Mouse (Mus musculus) liver, embryonic 18 days (tissue): Measurements from ENCODE around the gene Rfx2. TPM values are rescaled to one million over a fixed set of nuclear protein-coding genes. Genes with fewer than 3 reads are reported as not detected.

Experiments used
- polyA plus RNA-seq: library from polyadenylated mRNA; depleted of rRNA; stranded (reverse); fragments of >200 nt; gene quantifications from 2 replicates; pipeline ENCODE4 v1.2.3, GENCODE M21; 2012; rRNA removed

The Rfx2 gene
- polyA plus RNA-seq: 4.3 and 5.1 TPM in 2 replicates

DNA sequence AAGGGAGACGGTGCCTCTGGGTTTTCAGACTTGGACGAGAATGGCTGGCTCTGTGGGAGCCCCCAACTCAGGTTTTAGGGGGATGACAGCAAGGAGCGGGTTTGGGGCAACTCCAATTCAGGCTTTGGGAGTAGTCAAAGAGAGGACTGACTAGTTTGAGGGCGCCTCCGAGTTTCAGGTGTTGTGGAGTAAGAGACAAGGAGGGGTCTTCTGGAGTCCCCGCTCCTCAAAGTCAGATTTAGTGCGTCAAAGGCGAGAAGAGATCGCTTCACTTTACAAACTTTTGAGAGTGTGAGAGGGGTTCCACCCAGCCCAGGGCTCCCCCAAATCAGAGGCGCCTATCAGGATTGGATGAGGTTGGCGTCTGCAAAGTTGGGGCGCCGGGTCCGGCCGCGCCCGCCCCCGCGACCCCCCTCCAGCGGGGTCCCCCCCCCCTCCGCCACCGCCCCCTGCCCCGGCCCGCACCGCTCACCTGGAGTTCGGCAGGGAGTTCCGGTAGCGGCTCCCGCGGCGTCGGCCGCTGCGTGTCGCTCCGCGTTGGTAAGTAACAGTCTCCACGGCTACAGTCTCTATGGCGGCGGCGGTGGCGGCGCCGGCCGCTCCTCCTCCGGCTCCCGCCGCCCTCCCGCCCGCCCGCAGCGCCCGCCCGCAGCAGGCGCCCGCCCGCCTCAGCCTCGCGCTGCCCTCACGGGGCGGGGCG, at the start of gene Rfx2:
Rfx2 (minus strand) TSS at position 603 of the 700 bp plus-strand sequence.

DNA sequence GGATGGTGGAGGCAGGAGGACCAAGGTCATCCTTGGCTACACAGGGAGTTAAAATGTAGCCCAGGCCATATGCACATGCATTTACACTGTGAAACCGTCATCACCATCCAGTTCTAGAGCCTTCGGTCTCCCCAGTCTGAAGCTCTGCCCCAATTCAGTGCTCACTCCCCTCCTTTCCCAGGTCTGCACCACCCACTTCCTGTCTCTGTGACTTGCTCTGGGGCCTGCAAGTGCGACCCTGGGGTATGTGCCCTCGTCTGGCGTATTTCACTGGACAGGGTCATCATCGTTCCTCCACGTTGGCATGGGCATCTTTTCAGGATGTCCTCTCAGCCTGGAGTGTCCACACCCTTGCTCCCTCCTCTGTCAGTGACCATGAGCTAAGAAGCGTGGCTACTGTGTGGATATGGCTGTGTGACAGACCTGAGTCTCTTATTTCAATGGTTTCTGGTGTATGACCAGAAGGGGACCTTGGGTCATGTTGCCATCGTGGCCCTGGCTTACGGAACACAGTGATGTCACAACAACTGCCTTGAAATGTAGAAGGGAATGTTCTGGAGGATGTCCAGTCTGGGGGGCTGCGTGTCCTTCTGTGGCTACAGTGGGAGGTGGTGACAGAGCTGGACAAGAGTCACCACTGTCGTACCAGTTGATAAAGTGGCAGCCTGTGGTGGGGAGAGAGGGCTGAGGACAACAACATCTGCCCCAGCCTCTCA, 44.3 kb upstream of the Rfx2 start, which contains the start of gene 1700061G19Rik:
1700061G19Rik (plus strand) TSS at position 542 of the 716 bp plus-strand sequence.

DNA sequence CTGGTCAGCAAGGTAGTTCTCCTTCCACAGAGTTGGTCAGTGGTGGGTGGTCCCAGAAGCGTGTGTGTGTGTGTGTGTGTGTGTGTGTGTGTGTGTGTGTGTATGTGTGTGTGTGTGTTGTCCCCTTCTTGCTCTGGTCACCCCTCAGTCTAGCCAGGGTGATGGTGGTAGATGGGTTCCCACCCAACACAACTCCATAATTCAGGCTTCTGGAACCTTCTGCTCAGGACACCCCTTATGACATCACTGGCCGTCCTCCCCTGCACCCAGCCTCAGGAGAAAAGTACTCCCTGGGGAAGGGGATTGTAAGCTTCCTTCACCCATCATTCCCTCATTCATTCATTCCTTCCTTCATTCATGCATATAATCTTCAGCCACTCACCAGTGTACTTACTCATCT, 43.4 kb upstream of the Rfx2 start, which contains the start of gene Acsbg2:
Acsbg2 (minus strand) TSS at position 211 of the 400 bp plus-strand sequence.

DNA sequence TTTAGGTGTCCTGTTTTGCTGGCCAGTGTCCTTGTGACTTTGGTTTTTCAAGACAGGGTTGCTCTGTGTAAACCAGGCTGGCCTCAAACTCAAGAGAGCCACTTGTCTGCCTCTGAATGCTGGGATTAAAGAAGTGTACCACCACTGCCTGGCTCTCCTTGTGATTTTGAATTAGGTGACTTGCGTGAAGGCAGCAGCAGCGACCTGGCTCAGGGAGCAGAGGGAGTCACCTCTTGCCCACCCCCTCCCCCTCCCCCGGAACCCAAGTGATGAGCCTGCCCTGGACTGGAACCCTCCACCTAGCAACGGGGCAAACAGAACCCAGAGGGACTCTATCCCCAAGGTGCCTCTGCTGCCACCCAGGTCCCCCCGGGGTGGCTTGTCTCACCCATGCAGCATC, 60.9 kb downstream of the Rfx2 start, which contains the start of gene Prr22:
Prr22 (plus strand) TSS at position 301 of the 400 bp plus-strand sequence.

DNA sequence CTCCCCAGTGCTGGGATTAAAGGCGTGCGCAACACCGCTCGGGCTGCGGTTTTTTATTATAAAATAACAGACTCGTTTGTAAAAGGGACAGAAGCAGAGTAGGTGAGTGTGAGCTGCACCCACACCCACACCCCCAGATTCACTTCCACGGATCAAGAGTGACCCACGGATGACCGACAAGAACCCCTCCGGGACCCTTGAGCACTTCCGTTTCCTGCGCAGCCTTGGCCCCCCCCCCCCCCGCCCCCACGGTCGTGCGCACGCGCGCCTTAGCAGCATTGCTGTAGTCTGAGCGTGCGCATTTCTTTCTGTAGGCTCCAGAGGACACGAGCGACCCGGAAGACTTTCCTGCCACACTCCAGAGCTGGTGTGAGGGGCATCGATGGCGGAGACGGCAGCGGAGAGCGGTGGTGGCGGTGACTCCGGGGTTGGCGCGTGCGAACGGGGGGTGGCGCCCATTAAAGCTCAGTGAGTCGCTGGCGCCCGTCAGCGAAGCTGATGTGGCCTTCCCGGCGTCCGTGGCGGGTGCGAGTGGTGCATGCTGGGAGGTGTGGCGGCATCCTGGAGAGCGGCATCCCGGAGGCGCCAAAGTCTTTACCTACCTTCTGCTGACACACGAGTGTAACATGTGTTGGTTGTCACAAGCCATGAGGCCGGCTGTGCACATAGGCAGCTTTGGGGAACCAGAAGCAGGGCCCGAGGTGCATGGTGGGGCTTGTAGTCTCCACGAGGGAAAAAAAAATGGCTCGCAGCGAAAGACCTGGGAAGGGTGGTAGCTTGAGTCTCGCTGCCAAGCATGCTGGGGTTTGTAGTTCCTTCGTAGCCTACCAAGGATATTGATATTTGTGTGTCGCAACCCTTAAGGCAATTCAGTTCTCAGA, 66.1 kb downstream of the Rfx2 start, which contains the start of gene Dus3l:
Dus3l (plus strand) TSS at position 284 of the 881 bp plus-strand sequence.

DNA sequence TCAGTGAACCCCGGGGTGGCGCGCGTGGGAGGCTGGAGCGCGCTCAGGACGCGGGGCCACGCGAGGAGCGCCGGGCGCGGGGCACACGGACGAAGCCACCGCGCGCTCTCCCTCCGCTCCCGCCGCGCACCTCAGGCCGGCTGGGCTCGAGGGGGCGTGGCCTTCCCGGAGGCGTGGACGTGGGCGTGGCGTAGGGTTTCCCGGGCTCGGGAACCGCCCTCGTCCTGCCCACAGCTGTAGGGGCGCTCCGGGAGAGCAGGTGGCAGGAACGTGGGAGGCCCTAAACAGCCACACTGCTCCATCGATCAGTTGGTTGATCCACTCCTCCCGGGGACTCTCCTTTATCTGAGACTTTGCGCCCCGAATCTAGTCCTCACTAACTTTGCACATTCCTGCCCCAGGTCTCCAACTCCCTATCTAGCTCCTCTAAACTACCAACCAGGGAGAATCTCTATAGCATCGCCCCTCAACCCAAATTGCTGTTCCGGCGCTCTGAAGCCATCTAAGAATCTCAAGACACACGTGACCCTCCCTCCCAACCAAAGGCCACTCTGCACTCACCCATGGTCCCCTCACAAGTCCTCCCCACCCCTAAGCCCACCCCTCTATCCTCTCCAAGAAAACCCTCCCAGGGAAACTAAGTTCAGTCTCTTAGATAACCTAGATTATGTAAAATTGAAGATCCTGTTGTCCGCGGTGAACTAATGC, 73.2 kb downstream of the Rfx2 start, which contains the start of gene Nrtn:
Nrtn (minus strand) TSS at position 115 of the 708 bp plus-strand sequence.

Other genes with a start within 250 kb of the Rfx2 start
- 26.2 and 32.8 TPM in 2 replicates for gene Safb2, start 246.4 kb downstream of the Rfx2 start, polyA plus RNA-seq
- gene Safb, start 246.2 kb downstream of the Rfx2 start, polyA plus RNA-seq: 30.5 and 36.2 TPM in 2 replicates
- gene 2410015M20Rik, start 221.2 kb downstream of the Rfx2 start, polyA plus RNA-seq: 112 and 130 TPM in 2 replicates
- gene Rpl36, start 217.6 kb downstream of the Rfx2 start, polyA plus RNA-seq: 2,016 and 2,146 TPM in 2 replicates
- gene Lonp1, start 204.1 kb downstream of the Rfx2 start, polyA plus RNA-seq: 49.0 and 55.3 TPM in 2 replicates
- gene Catsperd, start 202.9 kb downstream of the Rfx2 start, polyA plus RNA-seq: 0.78 and 0.80 TPM in 2 replicates
- gene Ranbp3, start 157.7 kb downstream of the Rfx2 start, polyA plus RNA-seq: 29.8 and 33.2 TPM in 2 replicates
- 126 and 130 TPM in 2 replicates for gene Ndufa11, start 113.2 kb downstream of the Rfx2 start, polyA plus RNA-seq
- gene Vmac, start 113.0 kb downstream of the Rfx2 start, polyA plus RNA-seq: 3.6 and 3.7 TPM in 2 replicates
- gene Nrtn, start 73.5 kb downstream of the Rfx2 start, polyA plus RNA-seq: 1.1 and 1.3 TPM in 2 replicates
- gene Dus3l, start 66.3 kb downstream of the Rfx2 start, polyA plus RNA-seq: 13.6 and 16.6 TPM in 2 replicates
- 0.54 and 0.63 TPM in 2 replicates for gene Prr22, start 60.8 kb downstream of the Rfx2 start, polyA plus RNA-seq
- gene Acsbg2, start 43.4 kb upstream of the Rfx2 start, polyA plus RNA-seq: not detected in 2 replicates
- 0.02 and 0.04 TPM in 2 replicates for gene 1700061G19Rik, start 44.5 kb upstream of the Rfx2 start, polyA plus RNA-seq
- 8.8 and 11.0 TPM in 2 replicates for gene Mllt1, start 104.4 kb upstream of the Rfx2 start, polyA plus RNA-seq
- not detected in 2 replicates for gene Acer1, start 151.1 kb upstream of the Rfx2 start, polyA plus RNA-seq
- 62.4 and 68.4 TPM in 2 replicates for gene Clpp, start 159.3 kb upstream of the Rfx2 start, polyA plus RNA-seq
- 12.0 and 13.6 TPM in 2 replicates for gene Alkbh7, start 166.3 kb upstream of the Rfx2 start, polyA plus RNA-seq
- not detected in 2 replicates for gene Pspn, start 169.0 kb upstream of the Rfx2 start, polyA plus RNA-seq
- gene Gtf2f1, start 180.3 kb upstream of the Rfx2 start, polyA plus RNA-seq: 33.5 and 35.4 TPM in 2 replicates
- gene Gm17949, start 180.5 kb upstream of the Rfx2 start, polyA plus RNA-seq: not detected in 2 replicates
- 20.2 and 25.5 TPM in 2 replicates for gene Khsrp, start 200.5 kb upstream of the Rfx2 start, polyA plus RNA-seq
- gene Slc25a41, start 210.6 kb upstream of the Rfx2 start, polyA plus RNA-seq: not detected in 2 replicates
- gene Crb3, start 228.1 kb upstream of the Rfx2 start, polyA plus RNA-seq: 25.8 and 30.4 TPM in 2 replicates
- gene Slc25a23, start 228.8 kb upstream of the Rfx2 start, polyA plus RNA-seq: 22.2 and 24.0 TPM in 2 replicates
- gene Dennd1c, start 247.5 kb upstream of the Rfx2 start, polyA plus RNA-seq: 4.7 and 6.4 TPM in 2 replicates